Mouse (Mus musculus) midbrain, embryonic 15.5 days (tissue): ENCODE data around the gene Meis1. TPM values are rescaled to one million over a fixed set of nuclear protein-coding genes. Genes with fewer than 3 reads are reported as not detected.

Source experiments
- ATAC-seq: fragments of 200-750 bp; cut with Nextera tagmentation; replicated peaks from 2 replicates; pipeline ENCODE4 v1.8.0; 2017; ENCODE audit warnings: moderate TSS enrichment
- H3K27ac ChIP-seq: fragments of 300-500 bp; sonication (generic); 2 replicates; pipeline ENCODE4 v1.5.1; 2015; ENCODE audit warnings: mild to moderate bottlenecking, inconsistent platforms
- H3K27me3 ChIP-seq: fragments of 300-500 bp; sonication (generic); replicated peaks from 2 replicates; pipeline ENCODE4 v1.6.1; 2015; ENCODE audit warnings: inconsistent platforms
- H3K36me3 ChIP-seq: fragments of 300-500 bp; sonication (generic); replicated peaks from 2 replicates; pipeline ENCODE4 v1.6.1; 2015; ENCODE audit warnings: inconsistent platforms
- H3K4me1 ChIP-seq: fragments of 300-500 bp; sonication (generic); 2 replicates; pipeline ENCODE4 v1.6.1; 2015; ENCODE audit warnings: inconsistent platforms
- H3K4me2 ChIP-seq: fragments of 300-500 bp; sonication (generic); 2 replicates; pipeline ENCODE4 v1.6.1; 2015; ENCODE audit warnings: inconsistent platforms, mild to moderate bottlenecking, moderate library complexity
- H3K4me3 ChIP-seq: fragments of 300-500 bp; sonication (generic); 2 replicates; pipeline ENCODE4 v1.5.1; 2015; ENCODE audit warnings: mild to moderate bottlenecking, inconsistent platforms
- H3K9ac ChIP-seq: fragments of 300-500 bp; sonication (generic); 2 replicates; pipeline ENCODE4 v1.6.1; 2015; ENCODE audit warnings: mild to moderate bottlenecking, inconsistent platforms
- H3K9me3 ChIP-seq: fragments of 300-500 bp; sonication (generic); 2 replicates; pipeline ENCODE4 v1.6.1; 2016; ENCODE audit warnings: inconsistent platforms
- WGBS: fragments of 180-500 bp; shearing (Covaris S2); methylation state at CpG from one replicate; pipeline ENCODE4 v1.1.7; 2015; ENCODE audit warnings: mixed read lengths; 5-methylcytosine and 5-hydroxymethylcytosine counted together
- polyA plus RNA-seq: library from polyadenylated mRNA; unstranded; fragments of >200 nt; fragmentation: Nextera tagmentation; extraction: Ambion mirVana; gene quantifications from 2 replicates; pipeline ENCODE4 v1.2.1, GENCODE M21; 2015

Meis1 gene
- polyA plus RNA-seq, 1 experiment from 2014 or later: 38.5 TPM

DNA sequence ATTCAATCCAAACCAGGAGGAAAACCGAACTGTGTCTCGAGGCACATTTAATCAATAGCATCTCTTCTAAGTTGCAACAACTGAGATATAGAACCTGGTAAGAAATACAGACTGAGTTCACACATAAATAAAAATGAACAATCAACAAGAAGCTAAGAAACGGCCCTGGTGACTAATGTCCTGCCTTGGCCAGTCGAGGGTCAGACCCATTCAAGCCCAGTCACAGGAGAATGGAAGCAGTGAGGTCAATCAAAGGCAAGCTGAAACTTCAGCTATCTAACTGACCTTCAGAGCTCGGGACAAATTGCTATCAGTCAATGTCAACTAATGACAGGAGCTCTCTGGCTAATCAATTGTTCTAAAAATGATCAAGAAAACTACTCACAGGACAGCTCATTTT lies 38.2 kb downstream of the Meis1 start:
- Histone ChIP-seq H3K9ac (no peak overlapping the region), H3K36me3 (no peaks in the 10 kb centered on the region), H3K4me1 (peaks cover 4% of the 10 kb centered on the region; the same call in 1 of the 2 replicates), H3K27ac (no peak overlapping the region), H3K4me3 (no peak overlapping the region), H3K9me3 (no peaks in the 10 kb centered on the region), H3K27me3 (no peaks in the 10 kb centered on the region), H3K4me2 (no peak overlapping the region)
- 53% methylated on average over 5 of the region's 5 CpGs for WGBS
- no peak for ATAC-seq

DNA sequence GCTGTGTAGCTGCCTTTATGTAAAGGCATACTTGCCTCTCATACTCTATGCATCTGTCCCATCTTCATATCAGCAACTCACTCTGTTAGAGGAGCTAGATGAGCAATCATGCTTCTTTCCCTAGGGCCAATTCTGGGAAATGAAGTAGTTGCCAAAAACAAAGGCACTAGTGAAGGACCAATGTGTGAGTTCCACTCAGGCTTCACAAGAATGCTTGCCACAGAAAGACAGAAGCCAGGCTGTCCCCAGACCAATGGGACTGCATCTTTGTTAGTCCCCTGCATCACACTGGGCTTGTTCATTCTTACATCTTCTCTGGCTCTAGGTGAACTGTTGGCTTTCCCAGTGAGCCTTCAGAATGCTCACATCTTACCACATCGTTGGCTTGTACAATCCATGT lies 43.7 kb downstream of the Meis1 start:
- WGBS: 95% methylated on average over 1 of the region's 1 CpGs
- 0 out of 2 replicates have a peak, but pooled peaks cover 2% of the 10 kb centered on the region for H3K4me1 ChIP-seq
- H3K27ac ChIP-seq: no peak overlapping the region
- no peak for ATAC-seq
- no peaks in the 10 kb centered on the region for H3K27me3 ChIP-seq
- H3K9me3 ChIP-seq: no peaks in the 10 kb centered on the region
- no peak overlapping the region for H3K9ac ChIP-seq
- no peak overlapping the region for H3K4me3 ChIP-seq
- no peak overlapping the region for H3K4me2 ChIP-seq
- H3K36me3 ChIP-seq: no peaks in the 10 kb centered on the region

DNA sequence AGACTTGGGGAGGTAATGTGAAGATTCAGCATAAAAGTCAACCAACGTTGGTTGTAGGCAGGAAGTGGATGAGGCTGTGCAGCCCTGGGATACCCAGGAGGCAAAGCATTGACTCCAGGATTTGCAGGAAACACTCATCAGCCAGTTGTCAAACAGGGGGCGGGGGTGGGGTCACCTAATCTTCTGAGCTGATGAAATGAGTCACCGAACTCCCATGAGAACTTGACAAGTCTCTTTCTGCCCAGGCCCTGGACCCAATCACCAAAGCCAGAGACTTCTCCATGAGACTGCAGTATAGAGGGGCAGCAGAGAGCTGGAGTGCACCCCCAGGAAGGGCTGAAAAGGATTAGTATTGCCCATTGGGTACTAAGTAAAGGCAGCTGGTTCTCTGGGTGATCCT lies 45.0 kb downstream of the Meis1 start:
- Histone ChIP-seq H3K9me3 (no peaks in the 10 kb centered on the region), H3K27me3 (no peaks in the 10 kb centered on the region), H3K4me3 (no peak overlapping the region), H3K4me1 (0 out of 2 replicates have a peak, but pooled peaks cover 2% of the 10 kb centered on the region), H3K27ac (no peak overlapping the region), H3K4me2 (no peak overlapping the region), H3K36me3 (no peaks in the 10 kb centered on the region), H3K9ac (no peak overlapping the region)
- 37% methylated on average over 3 of the region's 3 CpGs for WGBS
- no peak for ATAC-seq

DNA sequence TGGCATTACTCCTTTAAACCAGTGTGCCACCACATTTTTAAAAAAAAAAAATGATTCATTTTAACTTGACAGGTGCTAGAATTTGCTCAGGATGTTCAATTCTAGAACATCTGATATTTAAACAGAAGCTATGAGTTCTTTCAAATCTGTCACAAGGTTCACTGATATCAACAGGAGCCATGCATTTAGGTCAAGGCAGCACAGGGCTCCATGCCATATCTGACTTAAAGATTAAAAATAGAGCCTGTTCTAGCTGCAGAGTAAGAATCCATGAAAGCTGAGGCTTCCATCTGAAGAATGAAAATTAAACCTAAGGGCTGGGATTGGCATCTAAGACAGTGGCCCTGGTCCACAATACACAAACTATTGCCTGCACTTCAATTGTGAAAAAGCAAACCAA lies 45.8 kb downstream of the Meis1 start:
- H3K4me3 ChIP-seq: no peak overlapping the region
- no peaks in the 10 kb centered on the region for H3K36me3 ChIP-seq
- H3K4me1 ChIP-seq: 0 out of 2 replicates have a peak, but pooled peaks cover 2% of the 10 kb centered on the region
- ATAC-seq: no peak
- no peak overlapping the region for H3K27ac ChIP-seq
- H3K9me3 ChIP-seq: no peaks in the 10 kb centered on the region
- H3K27me3 ChIP-seq: no peaks in the 10 kb centered on the region
- H3K9ac ChIP-seq: no peak overlapping the region
- no peak overlapping the region for H3K4me2 ChIP-seq

DNA sequence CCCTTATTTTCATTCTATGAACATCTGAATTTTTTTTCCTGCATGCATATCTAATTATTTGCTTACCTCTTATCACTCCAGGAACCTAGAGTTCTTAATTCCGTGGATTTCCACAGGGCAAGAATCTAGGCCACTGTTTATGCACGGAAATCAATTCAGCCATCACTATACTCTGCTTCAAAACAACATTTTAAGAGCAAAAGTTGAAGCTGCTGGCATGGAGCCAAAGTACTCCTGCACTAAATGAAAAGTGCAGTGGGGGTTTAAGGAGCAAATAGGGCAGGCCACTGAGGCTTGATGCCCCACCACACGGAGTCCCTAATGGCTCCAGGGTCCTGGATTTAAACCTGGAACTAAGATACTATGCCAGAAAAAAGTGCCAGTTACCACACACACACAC lies 47.2 kb downstream of the Meis1 start:
- Histone ChIP-seq H3K36me3 (no peaks in the 10 kb centered on the region), H3K4me1 (0 out of 2 replicates have a peak, but pooled peaks cover 2% of the 10 kb centered on the region), H3K4me3 (no peak overlapping the region), H3K27ac (no peak overlapping the region), H3K27me3 (no peaks in the 10 kb centered on the region), H3K9me3 (no peaks in the 10 kb centered on the region), H3K9ac (no peak overlapping the region), H3K4me2 (no peak overlapping the region)
- ATAC-seq: 0 out of 2 replicates have a peak, but pooled peaks have one; percentile 24
- WGBS: 44% methylated on average over 3 of the region's 3 CpGs

DNA sequence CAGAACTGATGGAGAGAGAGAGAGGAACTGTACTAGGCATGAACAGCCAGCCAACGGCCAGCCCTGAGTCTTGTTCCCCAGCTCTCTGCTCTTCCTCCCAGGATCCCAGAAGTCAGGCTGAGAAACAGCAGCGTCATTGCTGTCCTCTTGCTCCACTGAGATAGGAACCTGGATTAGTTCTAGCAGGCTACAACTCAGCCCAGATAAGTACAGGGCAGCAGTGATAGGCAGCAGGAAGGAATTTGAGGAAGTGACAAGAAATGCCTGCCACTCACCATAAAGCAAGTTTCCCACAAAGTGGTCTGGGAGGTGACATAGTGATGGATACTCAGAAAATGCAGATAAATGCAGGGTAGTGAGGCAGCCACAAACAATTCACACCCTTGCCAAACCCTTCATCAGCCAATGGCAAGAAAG lies 48.9 kb downstream of the Meis1 start:
- no peak overlapping the region for H3K4me2 ChIP-seq
- 71% methylated on average over 2 of the region's 2 CpGs for WGBS
- 0 out of 2 replicates have a peak, but pooled peaks cover 2% of the 10 kb centered on the region for H3K4me1 ChIP-seq
- H3K9ac ChIP-seq: no peak overlapping the region
- no peaks in the 10 kb centered on the region for H3K36me3 ChIP-seq
- H3K4me3 ChIP-seq: no peak overlapping the region
- H3K27ac ChIP-seq: no peak overlapping the region
- H3K9me3 ChIP-seq: no peaks in the 10 kb centered on the region
- no peak for ATAC-seq
- no peaks in the 10 kb centered on the region for H3K27me3 ChIP-seq

DNA sequence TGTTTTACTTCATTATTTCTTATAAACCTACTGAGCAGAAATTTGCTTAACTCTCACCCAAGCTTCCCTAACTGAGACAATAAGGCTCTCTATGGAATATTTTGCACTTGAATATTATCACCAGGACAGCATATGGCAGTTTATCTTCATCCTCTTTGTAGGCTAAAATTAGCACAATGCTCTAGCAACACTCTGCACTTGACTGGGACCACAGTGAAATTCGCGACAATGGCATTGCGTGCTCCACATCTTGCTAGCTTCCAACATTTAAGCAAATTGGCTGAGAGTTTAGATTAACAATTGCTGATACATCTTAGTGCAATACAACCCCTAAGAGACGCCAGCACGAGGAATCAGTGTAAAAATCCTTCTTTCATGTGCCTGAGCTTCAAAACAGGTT lies 54.4 kb downstream of the Meis1 start:
- Histone ChIP-seq H3K4me1 (0 out of 2 replicates have a peak, but pooled peaks cover 2% of the 10 kb centered on the region), H3K36me3 (no peaks in the 10 kb centered on the region), H3K4me2 (no peak overlapping the region), H3K9ac (no peak overlapping the region), H3K9me3 (no peaks in the 10 kb centered on the region), H3K4me3 (no peak overlapping the region), H3K27me3 (no peaks in the 10 kb centered on the region), H3K27ac (no peak overlapping the region)
- ATAC-seq: no peak
- WGBS: 68% methylated on average over 5 of the region's 5 CpGs

DNA sequence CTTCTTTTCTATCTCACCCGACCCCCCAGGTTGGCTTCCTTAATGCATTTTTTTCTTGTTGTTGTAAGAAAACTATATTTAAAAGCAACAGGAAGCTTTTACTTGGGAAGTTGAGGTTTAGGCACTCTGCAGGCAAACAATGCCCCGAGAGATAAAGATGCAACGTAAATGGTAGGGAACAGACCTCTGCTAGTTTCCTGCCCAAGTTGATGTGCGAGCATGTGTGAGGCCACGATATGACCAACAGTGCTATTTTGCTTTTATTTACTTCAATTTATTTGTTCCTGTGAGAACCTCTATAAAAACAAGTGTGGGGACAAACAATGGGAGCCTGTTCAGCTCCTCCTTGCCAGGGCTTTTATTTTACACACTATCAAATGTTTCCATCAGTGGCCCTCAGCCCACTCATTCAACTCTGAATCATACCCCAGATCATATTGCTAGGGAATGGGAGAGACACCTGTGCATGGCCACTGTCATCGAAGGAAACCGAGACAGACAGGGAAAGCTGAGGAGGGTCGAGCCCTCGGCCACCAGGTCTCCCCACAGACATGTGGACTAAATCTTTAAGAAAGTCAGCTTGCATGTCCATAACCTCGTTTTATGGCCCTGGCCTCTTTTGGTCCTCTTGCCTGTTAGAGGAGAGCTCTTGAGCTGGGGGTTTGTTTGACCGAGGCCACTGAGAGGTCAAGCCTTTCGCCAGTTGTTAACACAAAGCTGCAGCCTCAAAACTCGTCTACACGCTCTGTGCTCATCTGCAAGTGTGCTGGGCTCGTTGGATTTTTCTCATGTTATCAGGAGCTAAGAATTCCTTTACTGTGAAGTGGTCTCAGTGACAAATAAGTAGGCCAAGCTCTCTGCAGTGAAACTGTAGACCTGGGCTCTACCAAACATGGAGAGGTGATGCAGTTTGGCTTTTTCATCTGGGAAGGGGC lies 55.3 kb downstream of the Meis1 start:
- ATAC-seq: no peak
- no peak overlapping the region for H3K9ac ChIP-seq
- no peaks in the 10 kb centered on the region for H3K36me3 ChIP-seq
- no peak overlapping the region for H3K27ac ChIP-seq
- H3K27me3 ChIP-seq: no peaks in the 10 kb centered on the region
- peaks cover 3% of the 10 kb centered on the region; the same call in 1 of the 2 replicates for H3K4me1 ChIP-seq
- H3K4me3 ChIP-seq: no peak overlapping the region
- no peaks in the 10 kb centered on the region for H3K9me3 ChIP-seq
- WGBS: 64% methylated on average over 15 of the region's 15 CpGs
- no peak overlapping the region for H3K4me2 ChIP-seq

DNA sequence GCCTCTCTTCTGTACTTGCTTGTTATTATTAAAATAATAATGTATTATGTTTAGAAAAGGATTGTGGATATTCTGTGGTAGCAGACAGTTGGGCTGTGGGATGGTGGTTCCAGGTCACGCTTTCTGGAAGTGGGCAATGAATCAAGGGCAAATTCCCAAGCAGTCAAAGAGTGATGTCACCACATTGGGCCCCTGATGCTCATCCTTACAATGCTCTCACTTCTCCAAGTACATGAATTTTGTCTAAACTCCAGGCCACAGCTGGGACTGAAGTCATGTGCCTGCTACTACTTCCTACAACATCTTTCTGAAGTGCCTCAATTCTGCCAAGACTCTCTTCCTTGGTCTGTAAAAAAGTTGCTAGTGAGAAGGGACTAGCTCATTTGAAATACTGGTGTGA lies 59.3 kb downstream of the Meis1 start:
- Histone ChIP-seq H3K27me3 (no peaks in the 10 kb centered on the region), H3K9ac (no peak overlapping the region), H3K27ac (no peak overlapping the region), H3K9me3 (no peaks in the 10 kb centered on the region), H3K4me3 (no peak overlapping the region), H3K4me1 (peaks cover 14% of the 10 kb centered on the region), H3K4me2 (no peak overlapping the region), H3K36me3 (no peaks in the 10 kb centered on the region)
- no peak for ATAC-seq
- WGBS: 89% methylated on average over 1 of the region's 1 CpGs

DNA sequence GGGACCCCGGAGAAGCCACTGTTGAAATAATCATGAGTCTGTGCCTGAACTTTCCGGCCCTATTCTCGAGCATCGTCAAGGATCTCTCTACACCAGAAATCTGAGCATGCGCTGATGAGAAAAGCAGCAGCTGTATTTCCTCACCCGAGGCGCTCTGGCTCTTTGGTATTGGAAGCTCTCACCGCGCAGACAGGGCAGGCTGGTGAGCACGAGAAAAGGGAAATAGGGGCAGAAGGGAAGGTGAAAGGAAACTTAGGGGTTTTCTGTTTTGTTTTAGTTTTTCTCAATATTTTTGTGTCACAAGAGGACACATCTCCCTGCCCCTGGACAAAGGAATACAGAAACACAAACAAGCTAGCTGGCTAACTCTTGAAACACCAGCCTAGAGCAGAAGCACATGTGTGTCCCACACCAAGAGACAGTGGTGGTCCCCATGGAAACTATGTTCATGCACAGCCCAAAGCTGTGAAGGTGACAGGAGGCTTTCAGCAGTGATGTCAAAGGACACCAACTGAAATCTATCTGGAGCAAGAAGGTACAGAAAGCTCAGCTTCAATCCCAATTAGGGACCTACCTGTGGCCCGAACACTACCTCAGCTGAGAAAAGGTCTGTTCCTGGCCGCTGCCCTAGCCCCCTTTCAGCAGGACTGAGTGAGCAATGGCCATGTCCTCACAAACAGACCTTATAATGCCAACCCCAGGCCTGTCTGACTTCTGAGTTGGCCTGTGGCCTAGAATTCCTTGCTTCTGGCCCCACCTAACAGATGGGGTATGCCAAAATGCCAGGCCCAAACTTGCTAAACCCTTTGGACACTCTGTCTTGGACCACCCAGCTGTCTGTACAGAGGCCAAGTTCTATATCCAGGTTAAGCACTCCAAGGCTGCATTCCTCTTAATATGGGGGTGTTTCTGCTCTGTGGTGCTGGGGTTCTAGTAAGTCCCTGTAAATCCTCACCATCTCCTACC lies 60.7 kb downstream of the Meis1 start:
- peak; percentile 51; the same call in 1 of the 2 replicates for ATAC-seq
- peak overlapping the region; percentile 41 for H3K4me2 ChIP-seq
- H3K4me3 ChIP-seq: peak overlapping the region; percentile 23
- 51% methylated on average over 12 of the region's 12 CpGs for WGBS
- H3K9ac ChIP-seq: no peak overlapping the region
- H3K9me3 ChIP-seq: no peaks in the 10 kb centered on the region
- H3K4me1 ChIP-seq: peaks cover 11% of the 10 kb centered on the region
- H3K36me3 ChIP-seq: no peaks in the 10 kb centered on the region
- 0 out of 2 replicates have a peak overlapping the region, but pooled peaks have one; percentile 39 for H3K27ac ChIP-seq
- H3K27me3 ChIP-seq: no peaks in the 10 kb centered on the region

DNA sequence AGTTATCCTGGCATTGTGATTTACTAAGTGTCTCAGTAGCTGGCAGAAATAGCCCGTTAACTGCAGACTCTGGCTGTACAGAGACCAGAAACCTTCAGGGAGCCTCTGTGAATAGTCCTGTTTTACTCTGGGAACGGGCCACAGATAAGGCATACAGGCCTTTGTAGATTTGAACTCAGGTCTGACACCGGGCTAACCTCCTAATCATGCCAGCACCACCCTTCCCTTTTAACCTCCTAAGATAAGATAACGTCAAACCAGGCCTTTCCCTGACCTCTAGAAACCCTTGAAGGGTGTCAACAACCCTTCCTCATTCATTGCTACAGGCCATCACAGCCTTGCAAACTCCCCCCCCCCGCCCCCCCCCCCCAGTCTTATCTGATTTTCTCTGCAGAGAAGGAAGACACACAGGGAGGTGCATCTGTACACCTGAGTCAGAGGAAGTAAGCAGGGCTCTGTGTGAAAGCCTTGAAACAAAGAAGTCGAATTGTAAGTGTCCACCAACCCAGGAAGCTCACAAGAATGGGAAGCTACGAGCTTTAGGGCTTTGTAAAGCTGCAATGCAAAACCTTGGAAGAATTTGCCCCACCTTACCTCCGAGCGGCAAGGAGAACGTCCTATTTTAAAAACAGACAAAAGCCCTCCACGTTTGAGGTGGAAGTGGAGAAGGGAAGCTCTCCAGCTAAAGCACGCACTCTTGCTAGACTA lies 61.5 kb downstream of the Meis1 start:
- Histone ChIP-seq H3K27ac (0 out of 2 replicates have a peak overlapping the region, but pooled peaks have one; percentile 39), H3K36me3 (no peaks in the 10 kb centered on the region), H3K9me3 (no peaks in the 10 kb centered on the region), H3K27me3 (no peaks in the 10 kb centered on the region), H3K4me1 (peaks cover 11% of the 10 kb centered on the region), H3K4me3 (peak overlapping the region; percentile 23), H3K9ac (no peak overlapping the region), H3K4me2 (peak overlapping the region; percentile 41)
- ATAC-seq: no peak
- 43% methylated on average over 12 of the region's 12 CpGs for WGBS
